Mouse (Mus musculus) ES-Bruce4 (cell line): Measurements from ENCODE around the gene Wnt3a.

Source experiments
- EP300 ChIP-seq: IDR thresholded peaks from 2 replicates; pipeline ENCODE4 v1.6.1; 2011; ENCODE audit warnings: low read depth, low read length; ENCODE audit not compliant: insufficient read depth
- POLR2A ChIP-seq: IDR thresholded peaks from one replicate; pipeline ENCODE4 v1.8.1; 2011; ENCODE audit warnings: low read length; ENCODE audit not compliant: insufficient read depth

GRCm38 (mm10) chr11:59337955-59338735 lies 47.6 kb upstream of the Wnt3a start:
- TF ChIP-seq EP300 (no peak), POLR2A (no peak)
